ENCODE assay signal across 10 mouse cellular contexts in the genomic region with DNA sequence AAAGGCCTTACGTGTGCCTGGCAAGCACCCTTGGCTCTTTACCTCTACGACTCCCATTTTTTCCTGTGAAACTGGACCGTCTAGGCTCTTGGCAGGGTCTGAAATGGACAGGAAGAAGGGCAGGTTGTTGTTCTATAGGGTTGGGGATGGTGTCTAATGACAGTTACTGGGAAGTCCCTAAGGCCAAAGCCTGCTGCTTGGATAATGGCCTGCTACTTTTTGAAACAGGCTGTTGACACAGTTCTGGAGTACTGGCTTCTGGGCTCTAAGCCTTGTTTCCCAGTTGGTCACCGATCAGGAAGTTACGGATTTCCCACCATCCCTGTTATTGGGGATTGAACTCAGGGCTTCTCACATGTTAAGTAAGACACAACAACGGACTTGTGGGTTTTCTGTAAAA. TPM values are rescaled to one million over a fixed set of nuclear protein-coding genes. Genes with fewer than 3 reads are reported as not detected.
A peak's percentile ranks its signal among the peaks of the same experiment; 100 is the strongest.
DNase-seq lines count a peak whose midpoint lies in the region; ATAC-seq and TF ChIP-seq lines count a peak whose summit lies in the region.
"Had no signal": no experiment of that assay in that cellular context is flagged by ENCODE, and none has a peak within 500 bp of the region (broad histone marks: within the 10 kb centered on the region; RNA-seq: fewer than 3 reads in every experiment).

No protein-coding gene starts in this region.

- no peaks in the 10 kb centered on the region for H3K36me3 ChIP-seq in hindbrain, embryonic 13.5 days
- peaks cover 9% of the 10 kb centered on the region; the same call in 1 of the 2 replicates for H3K36me3 ChIP-seq in hindbrain, embryonic 10.5 days
- H3K36me3 ChIP-seq in embryonic facial prominence, embryonic 12.5 days, result 0 out of 2 replicates have a peak, but pooled peaks cover 9% of the 10 kb centered on the region
- no peaks in the 10 kb centered on the region for H3K36me3 ChIP-seq in intestine, embryonic 15.5 days
- H3K36me3 ChIP-seq in midbrain, postnatal 0 days (ENCODE audit: insufficient read depth, low read length), result no peaks in the 10 kb centered on the region
- H3K36me3 ChIP-seq: lung, embryonic 15.5 days had no signal

- peak overlapping the region; percentile 79 for H3K4me2 ChIP-seq in hindbrain, embryonic 13.5 days
- 0 out of 2 replicates have a peak overlapping the region, but pooled peaks have one; percentile 1 for H3K4me2 ChIP-seq in embryonic facial prominence, embryonic 12.5 days (replicated peaks)
- peak overlapping the region; percentile 72; the same call in 1 of the 2 replicates for H3K4me2 ChIP-seq in intestine, embryonic 15.5 days (replicated peaks)
- H3K4me2 ChIP-seq in midbrain, postnatal 0 days (ENCODE audit: low read depth, low read length, poor library complexity, severe bottlenecking), result peak overlapping the region; percentile 75
- H3K4me2 ChIP-seq: lung, embryonic 15.5 days had no signal

- no peak for DNase-seq in hindbrain, embryonic 10.5 days (ENCODE audit: low spot score)
- no peak for DNase-seq in midbrain, postnatal 0 days (ENCODE audit: low spot score)
- no peak for DNase-seq in right cerebral cortex, postnatal 14 days
- no peak for DNase-seq in testis, postnatal 14 days (ENCODE audit: low spot score)
- no peak for DNase-seq in B cell, adult 2 months

- no peak for ATAC-seq in hindbrain, embryonic 13.5 days (ENCODE audit: low FRiP score)
- no peak for ATAC-seq in embryonic facial prominence, embryonic 12.5 days (ENCODE audit: insufficient number of reproducible peaks, insufficient read depth, low FRiP score, low TSS enrichment)
- no peak for ATAC-seq in intestine, embryonic 15.5 days
- ATAC-seq in midbrain, postnatal 0 days (ENCODE audit: low FRiP score), result no peak

- peaks cover 73% of the 10 kb centered on the region for H3K4me1 ChIP-seq in hindbrain, embryonic 13.5 days (replicated peaks)
- peaks cover 79% of the 10 kb centered on the region for H3K4me1 ChIP-seq in hindbrain, embryonic 10.5 days (replicated peaks)
- peaks cover 64% of the 10 kb centered on the region for H3K4me1 ChIP-seq in embryonic facial prominence, embryonic 12.5 days
- H3K4me1 ChIP-seq in intestine, embryonic 15.5 days (replicated peaks), result peaks cover 43% of the 10 kb centered on the region
- peaks cover 50% of the 10 kb centered on the region for H3K4me1 ChIP-seq in midbrain, postnatal 0 days (ENCODE audit: insufficient read depth, low read length)

- whole genome bisulfite sequencing in hindbrain, embryonic 13.5 days, result 92% methylated on average over 6 of the region's 6 CpGs
- 92% methylated on average over 6 of the region's 6 CpGs for whole genome bisulfite sequencing in hindbrain, embryonic 10.5 days
- 87% methylated on average over 6 of the region's 6 CpGs for WGBS in embryonic facial prominence, embryonic 12.5 days
- WGBS in intestine, embryonic 15.5 days, result 87% methylated on average over 6 of the region's 6 CpGs
- 85% methylated on average over 6 of the region's 6 CpGs for WGBS in midbrain, postnatal 0 days

- H3K27me3 ChIP-seq in hindbrain, embryonic 13.5 days, result no peaks in the 10 kb centered on the region
- no peaks in the 10 kb centered on the region for H3K27me3 ChIP-seq in hindbrain, embryonic 10.5 days (ENCODE audit: insufficient read depth, poor library complexity, severe bottlenecking)
- H3K27me3 ChIP-seq in embryonic facial prominence, embryonic 12.5 days, result no peaks in the 10 kb centered on the region
- H3K27me3 ChIP-seq in intestine, embryonic 15.5 days (replicated peaks), result no peaks in the 10 kb centered on the region
- no peaks in the 10 kb centered on the region for H3K27me3 ChIP-seq in midbrain, postnatal 0 days (ENCODE audit: insufficient read depth, low read length)
- H3K27me3 ChIP-seq: lung, embryonic 15.5 days had no signal

- no peak for TF ChIP-seq CTCF in midbrain, postnatal 0 days (IDR thresholded peaks at IDR 0.05)

- H3K9ac ChIP-seq in hindbrain, embryonic 13.5 days, result peak overlapping the region; percentile 35; the same call in 1 of the 2 replicates
- no peak overlapping the region for H3K9ac ChIP-seq in embryonic facial prominence, embryonic 12.5 days
- H3K9ac ChIP-seq in intestine, embryonic 15.5 days, result 0 out of 2 replicates have a peak overlapping the region, but pooled peaks have one; percentile 1
- H3K9ac ChIP-seq in midbrain, postnatal 0 days (replicated peaks; ENCODE audit: low read length, poor library complexity, severe bottlenecking), result no peak overlapping the region
- H3K9ac ChIP-seq: lung, embryonic 15.5 days had no signal

- no peaks in the 10 kb centered on the region for H3K9me3 ChIP-seq in hindbrain, embryonic 13.5 days
- H3K9me3 ChIP-seq in hindbrain, embryonic 10.5 days, result no peaks in the 10 kb centered on the region
- no peaks in the 10 kb centered on the region for H3K9me3 ChIP-seq in embryonic facial prominence, embryonic 12.5 days
- no peaks in the 10 kb centered on the region for H3K9me3 ChIP-seq in intestine, embryonic 15.5 days
- no peaks in the 10 kb centered on the region for H3K9me3 ChIP-seq in midbrain, postnatal 0 days (ENCODE audit: low read length)
- H3K9me3 ChIP-seq: lung, embryonic 15.5 days had no signal

- H3K4me3 ChIP-seq in hindbrain, embryonic 13.5 days, result peak overlapping the region; percentile 14
- no peak overlapping the region for H3K4me3 ChIP-seq in hindbrain, embryonic 10.5 days
- H3K4me3 ChIP-seq in embryonic facial prominence, embryonic 12.5 days, result no peak overlapping the region
- no peak overlapping the region for H3K4me3 ChIP-seq in intestine, embryonic 15.5 days (replicated peaks)
- no peak overlapping the region for H3K4me3 ChIP-seq in midbrain, postnatal 0 days (ENCODE audit: low read depth, low read length)
- H3K4me3 ChIP-seq: lung, embryonic 15.5 days had no signal

- peak overlapping the region; percentile 18; the same call in 1 of the 2 replicates for H3K27ac ChIP-seq in hindbrain, embryonic 13.5 days
- no peak overlapping the region for H3K27ac ChIP-seq in hindbrain, embryonic 10.5 days
- H3K27ac ChIP-seq in embryonic facial prominence, embryonic 12.5 days, result no peak overlapping the region
- H3K27ac ChIP-seq in intestine, embryonic 15.5 days, result no peak overlapping the region
- H3K27ac ChIP-seq in midbrain, postnatal 0 days (ENCODE audit: low read depth, low read length), result 0 out of 2 replicates have a peak overlapping the region, but pooled peaks have one; percentile 3
- H3K27ac ChIP-seq: kidney, postnatal 0 days; lung, embryonic 15.5 days had no signal

RNA-seq across cellular contexts. Expression of a gene that starts 2.9 kb away (rescaled TPM):
- polyA plus RNA-seq in hindbrain, embryonic 13.5 days (2015; fragmentation: Nextera tagmentation; extraction: Ambion mirVana), result 152 and 153 TPM in 2 replicates
- polyA plus RNA-seq in hindbrain, embryonic 10.5 days (2016; fragmentation: Nextera tagmentation; extraction: Ambion mirVana), result 53.9 and 86.4 TPM in 2 replicates
- 75.7 and 77.6 TPM in 2 replicates for polyA plus RNA-seq in embryonic facial prominence, embryonic 12.5 days (2016; fragmentation: Nextera tagmentation; extraction: Ambion mirVana)
- polyA plus RNA-seq in intestine, embryonic 15.5 days (2015; fragmentation: Nextera tagmentation; extraction: Ambion mirVana), result 144 and 147 TPM in 2 replicates
- total RNA-seq in midbrain, postnatal 0 days (2014; rRNA removed), result 714 and 811 TPM in 2 replicates
- 272 and 300 TPM in 2 replicates for polyA plus RNA-seq in midbrain, postnatal 0 days (2015; fragmentation: Nextera tagmentation; extraction: Ambion mirVana)

Comparison
In these comparisons a context has a peak if more than half of its experiments do, and no peak if none do; other contexts are left out.
1. H3K27ac ChIP-seq: peak in hindbrain, embryonic 13.5 days (single experiment) and midbrain, postnatal 0 days (single experiment); none in hindbrain, embryonic 10.5 days (single experiment), embryonic facial prominence, embryonic 12.5 days (single experiment) and intestine, embryonic 15.5 days (single experiment).
2. H3K4me2 ChIP-seq: peak in every context shown above with its lines; median percentile 79 in hindbrain, embryonic 13.5 days; 75 in midbrain, postnatal 0 days; 72 in intestine, embryonic 15.5 days; 1 in embryonic facial prominence, embryonic 12.5 days.
3. H3K9ac ChIP-seq: peak in hindbrain, embryonic 13.5 days (single experiment) and intestine, embryonic 15.5 days (single experiment); none in embryonic facial prominence, embryonic 12.5 days (single experiment) and midbrain, postnatal 0 days (single experiment).